Mouse (Mus musculus) layer of hippocampus, adult 8-10 months (tissue): Measurements from ENCODE around the gene Foxi1. TPM values are rescaled to one million over a fixed set of nuclear protein-coding genes. Genes with fewer than 3 reads are reported as not detected.

Experiments
- DNase-seq, 2 experiments: peaks; one replicate each; pipeline ENCODE4 v3.0.0; 2022; ENCODE audit warnings: low spot score in 2 of 2
- total RNA-seq, 4 experiments: library from RNA; stranded (reverse); gene quantifications; 2 replicates each; pipeline ENCODE4 v1.2.4; 2022

Gene Foxi1
- total RNA-seq, 4 experiments from 2014 or later = not detected

DNA sequence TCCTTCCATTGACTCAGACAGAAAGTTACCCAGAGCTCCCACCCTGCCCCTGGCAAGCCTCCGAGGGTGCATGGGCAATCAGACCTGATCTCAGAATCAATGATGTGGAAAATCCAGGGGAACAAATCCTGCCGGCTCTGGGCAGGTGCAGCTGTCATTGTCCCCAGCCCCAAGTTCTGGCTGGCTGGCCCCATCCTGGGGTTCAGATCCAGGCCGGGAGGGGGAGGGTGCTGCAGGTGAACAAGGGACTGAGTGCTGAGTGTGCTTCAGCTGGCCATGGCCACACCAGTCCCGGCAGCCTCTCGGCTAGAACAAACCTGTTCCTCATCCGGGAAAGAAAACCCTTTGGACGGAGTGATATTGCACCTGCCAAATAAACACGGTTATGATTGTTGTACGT lies 49.0 kb downstream of the Foxi1 start:
- no peak for DNase-seq

DNA sequence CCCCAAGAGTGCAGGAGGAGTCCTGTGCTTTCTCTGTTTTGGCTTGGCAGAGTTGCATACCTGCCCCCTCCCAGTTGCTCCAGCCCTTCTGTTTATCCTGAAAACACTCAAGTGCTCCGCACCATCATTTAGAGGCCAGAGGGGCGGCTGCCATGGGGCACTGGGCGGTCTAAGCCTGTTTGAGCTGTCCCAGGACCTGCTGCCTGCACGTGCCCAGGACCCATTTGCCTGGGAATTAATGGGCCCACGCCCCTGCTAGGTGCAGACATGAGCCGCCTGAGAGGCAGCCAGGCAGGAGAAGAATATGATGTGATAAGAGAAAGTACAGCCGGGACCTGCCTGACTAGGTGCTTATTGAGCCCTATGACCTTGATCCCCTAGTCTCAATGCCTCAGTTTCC lies 52.7 kb downstream of the Foxi1 start:
- no peak for DNase-seq

Other genes starting within 250 kb of the Foxi1 start
- gene Kcnmb1, start 245.1 kb downstream of the Foxi1 start, total RNA-seq = under 1 TPM; 0.40 to 0.47 (median 0.44) TPM
- gene Kcnip1, start 214.9 kb downstream of the Foxi1 start, total RNA-seq = 10 to 100 TPM; 17.4 to 21.0 (median 18.9) TPM
- gene Lcp2, start 161.2 kb downstream of the Foxi1 start, total RNA-seq = 1 to 10 TPM; 3.0 to 9.8 (median 6.4) TPM
- gene 4930469K13Rik, start 109.5 kb downstream of the Foxi1 start, total RNA-seq = not detected
- gene Fam196b, start 106.7 kb upstream of the Foxi1 start, total RNA-seq = 1 to 10 TPM in 2 of 4 experiments, under 1 TPM in 2; 0.70 to 1.1 (median 1.00) TPM